Mouse (Mus musculus) forebrain, embryonic 16.5 days (tissue): Measurements from ENCODE around the gene Rasgef1b. TPM values are rescaled to one million over a fixed set of nuclear protein-coding genes. Genes with fewer than 3 reads are reported as not detected.

Experiments used
- ATAC-seq: fragments of 200-750 bp; cut with Nextera tagmentation; 2 replicates; pipeline ENCODE4 v1.8.0; 2017; ENCODE audit warnings: mild to moderate bottlenecking, moderate library complexity
- H3K27ac ChIP-seq: fragments of 300-500 bp; sonication (generic); 2 replicates; pipeline ENCODE4 v1.5.1; 2014; ENCODE audit warnings: low read length, control low read depth
- H3K27me3 ChIP-seq: fragments of 300-500 bp; sonication (generic); replicated peaks from 2 replicates; pipeline ENCODE4 v1.6.1; 2014; ENCODE audit warnings: low read length; ENCODE audit not compliant: control insufficient read depth, insufficient read depth
- H3K36me3 ChIP-seq: fragments of 300-500 bp; sonication (generic); 2 replicates; pipeline ENCODE4 v1.6.1; 2014; ENCODE audit not compliant: control insufficient read depth, insufficient read depth
- H3K4me1 ChIP-seq: fragments of 300-500 bp; sonication (generic); replicated peaks from 2 replicates; pipeline ENCODE4 v1.6.1; 2014; ENCODE audit warnings: low read length; ENCODE audit not compliant: control insufficient read depth, insufficient read depth
- H3K4me2 ChIP-seq: fragments of 300-500 bp; sonication (generic); 2 replicates; pipeline ENCODE4 v1.6.1; 2014; ENCODE audit warnings: mild to moderate bottlenecking, low read length, control low read depth
- H3K4me3 ChIP-seq: fragments of 300-500 bp; sonication (generic); replicated peaks from 2 replicates; pipeline ENCODE4 v1.5.1; 2014; ENCODE audit warnings: mild to moderate bottlenecking, low read length, control low read depth
- H3K9ac ChIP-seq: fragments of 300-500 bp; sonication (generic); replicated peaks from 2 replicates; pipeline ENCODE4 v1.6.1; 2014; ENCODE audit warnings: low read depth, low read length, control low read depth
- H3K9me3 ChIP-seq: fragments of 300-500 bp; sonication (generic); 2 replicates; pipeline ENCODE4 v1.6.1; 2016; ENCODE audit warnings: low read length; ENCODE audit not compliant: control insufficient read depth
- WGBS: fragments of 180-500 bp; shearing (Covaris S2); extraction: QIAGEN DNeasy Blood & Tissue Kit; methylation state at CpG from one replicate; pipeline ENCODE4 v1.1.7; 2014; 5-methylcytosine and 5-hydroxymethylcytosine counted together
- polyA plus RNA-seq: library from polyadenylated mRNA; unstranded; fragments of >200 nt; fragmentation: Nextera tagmentation; extraction: Ambion mirVana; gene quantifications from 2 replicates; pipeline ENCODE4 v1.2.1, GENCODE M21; 2015

Rasgef1b gene
- polyA plus RNA-seq, 1 experiment from 2014 or later, result 107 TPM

- Histone ChIP-seq H3K4me2 (no peak overlapping the region), H3K4me3 (no peak overlapping the region), H3K9ac (no peak overlapping the region), H3K27ac (peak overlapping the region; percentile 77), H3K9me3 (peaks cover 4% of the 10 kb centered on the region; the same call in 1 of the 2 replicates), H3K27me3 (no peaks in the 10 kb centered on the region), H3K36me3 (no peaks in the 10 kb centered on the region), H3K4me1 (peaks cover 25% of the 10 kb centered on the region)
- 42% methylated on average over 10 of the region's 10 CpGs for WGBS
- ATAC-seq, result peak; percentile 72
Observed at GRCm38 (mm10) chr5:99598470-99599110, 130.3 kb downstream of the Rasgef1b start.

DNA sequence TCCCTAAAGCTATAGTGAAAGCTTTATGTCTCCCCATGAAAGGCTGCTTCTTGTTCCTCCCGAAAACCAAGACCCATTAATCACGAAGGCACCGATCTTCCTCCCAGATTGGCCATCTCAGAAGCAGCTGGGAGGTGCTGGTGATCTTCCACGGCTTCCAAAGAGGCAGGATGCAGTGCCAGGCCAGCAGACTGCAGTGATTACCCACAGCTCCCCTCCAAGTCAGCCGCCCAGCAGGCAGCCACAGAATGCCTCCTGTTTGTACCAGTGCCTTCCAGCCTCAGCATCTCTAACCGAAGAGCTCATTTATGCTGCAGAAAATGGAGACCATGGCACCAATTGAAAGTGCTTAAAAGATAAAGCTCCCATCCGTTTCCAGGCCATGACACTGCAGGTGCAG lies 131.2 kb downstream of the Rasgef1b start:
- ATAC-seq, result peak; percentile 78
- Histone ChIP-seq H3K9ac (no peak overlapping the region), H3K27me3 (no peaks in the 10 kb centered on the region), H3K4me2 (no peak overlapping the region), H3K4me3 (no peak overlapping the region), H3K4me1 (peaks cover 25% of the 10 kb centered on the region), H3K36me3 (no peaks in the 10 kb centered on the region), H3K27ac (peak overlapping the region; percentile 77), H3K9me3 (peaks cover 4% of the 10 kb centered on the region; the same call in 1 of the 2 replicates)
- 27% methylated on average over 7 of the region's 7 CpGs for WGBS

- WGBS, result 37% methylated on average over 6 of the region's 6 CpGs
- ATAC-seq, result no peak
Observed at GRCm38 (mm10) chr5:99591348-99591747, 137.5 kb downstream of the Rasgef1b start.

GRCm38 (mm10) chr5:99590539-99590938 lies 138.3 kb downstream of the Rasgef1b start:
- no peak overlapping the region for H3K4me3 ChIP-seq
- no peak overlapping the region for H3K9ac ChIP-seq
- no peak for ATAC-seq
- H3K27me3 ChIP-seq, result no peaks in the 10 kb centered on the region
- H3K27ac ChIP-seq, result no peak overlapping the region
- no peaks in the 10 kb centered on the region for H3K36me3 ChIP-seq
- H3K4me2 ChIP-seq, result no peak overlapping the region
- WGBS, result 77% methylated on average over 4 of the region's 4 CpGs
- H3K4me1 ChIP-seq, result peaks cover 10% of the 10 kb centered on the region
- peaks cover 4% of the 10 kb centered on the region; the same call in 1 of the 2 replicates for H3K9me3 ChIP-seq

More at GRCm38 (mm10) chr5:99591348-99591747, 137.5 kb downstream of the Rasgef1b start:
- Histone ChIP-seq H3K4me3 (no peak overlapping the region), H3K9ac (no peak overlapping the region), H3K27ac (no peak overlapping the region), H3K9me3 (peaks cover 4% of the 10 kb centered on the region; the same call in 1 of the 2 replicates), H3K27me3 (no peaks in the 10 kb centered on the region), H3K36me3 (no peaks in the 10 kb centered on the region), H3K4me1 (peaks cover 4% of the 10 kb centered on the region), H3K4me2 (no peak overlapping the region)

DNA sequence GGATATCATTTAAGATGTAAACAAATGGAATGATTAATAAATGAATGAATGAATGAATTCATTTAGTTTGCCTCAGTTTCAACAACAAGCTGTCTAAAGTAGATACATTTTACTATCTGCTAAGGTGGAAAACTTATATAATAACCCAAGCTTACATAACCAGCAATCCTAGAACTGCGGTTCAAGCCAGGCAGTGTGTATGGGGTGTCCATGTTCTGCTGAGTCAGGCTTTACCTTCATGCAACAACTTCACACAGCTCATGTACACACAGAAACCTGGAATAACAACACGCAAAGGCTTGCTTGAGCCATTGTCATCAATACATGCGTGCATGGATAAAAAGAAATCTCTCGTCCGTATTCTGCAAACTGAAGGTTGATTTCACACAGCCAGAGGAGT lies 140.9 kb downstream of the Rasgef1b start:
- H3K4me1 ChIP-seq, result peaks cover 14% of the 10 kb centered on the region
- H3K36me3 ChIP-seq, result no peaks in the 10 kb centered on the region
- no peak overlapping the region for H3K4me2 ChIP-seq
- peak overlapping the region; percentile 41; the same call in 1 of the 2 replicates for H3K27ac ChIP-seq
- H3K4me3 ChIP-seq, result no peak overlapping the region
- 62% methylated on average over 5 of the region's 5 CpGs for WGBS
- no peaks in the 10 kb centered on the region for H3K27me3 ChIP-seq
- H3K9me3 ChIP-seq, result no peaks in the 10 kb centered on the region
- no peak for ATAC-seq
- H3K9ac ChIP-seq, result no peak overlapping the region

DNA sequence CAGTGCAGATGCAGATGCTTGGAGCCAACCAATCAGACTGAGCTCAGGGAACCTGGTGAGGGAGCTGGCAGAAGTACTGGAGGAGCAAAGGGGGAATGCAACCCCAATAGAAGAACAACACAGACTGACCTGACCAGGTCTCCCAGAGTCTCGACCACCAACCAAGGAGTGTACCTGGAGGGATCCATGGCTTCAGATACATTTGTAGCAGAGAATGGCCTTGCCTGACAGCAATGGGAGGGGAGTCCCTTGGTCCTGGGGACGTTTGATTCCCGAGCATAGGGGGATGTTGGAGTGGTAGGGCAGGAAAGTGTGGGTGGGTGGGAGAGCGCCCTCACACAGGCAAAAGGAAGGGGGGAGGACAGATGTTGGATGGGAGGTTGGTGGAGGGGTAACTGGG lies 141.3 kb downstream of the Rasgef1b start:
- Histone ChIP-seq H3K4me3 (no peak overlapping the region), H3K9me3 (no peaks in the 10 kb centered on the region), H3K27ac (no peak overlapping the region), H3K27me3 (no peaks in the 10 kb centered on the region), H3K4me2 (no peak overlapping the region), H3K9ac (no peak overlapping the region), H3K36me3 (no peaks in the 10 kb centered on the region), H3K4me1 (peaks cover 14% of the 10 kb centered on the region)
- WGBS, result 87% methylated on average over 4 of the region's 4 CpGs
- no peak for ATAC-seq

GRCm38 (mm10) chr5:99586287-99586686 lies 142.6 kb downstream of the Rasgef1b start:
- 82% methylated on average over 6 of the region's 6 CpGs for WGBS
- no peaks in the 10 kb centered on the region for H3K9me3 ChIP-seq
- no peak overlapping the region for H3K9ac ChIP-seq
- ATAC-seq, result no peak
- no peak overlapping the region for H3K4me2 ChIP-seq
- H3K4me1 ChIP-seq, result peaks cover 21% of the 10 kb centered on the region
- no peak overlapping the region for H3K4me3 ChIP-seq
- H3K36me3 ChIP-seq, result no peaks in the 10 kb centered on the region
- H3K27me3 ChIP-seq, result no peaks in the 10 kb centered on the region
- no peak overlapping the region for H3K27ac ChIP-seq

GRCm38 (mm10) chr5:99585166-99585898 lies 143.5 kb downstream of the Rasgef1b start:
- no peak overlapping the region for H3K9ac ChIP-seq
- H3K27me3 ChIP-seq, result no peaks in the 10 kb centered on the region
- H3K9me3 ChIP-seq, result no peaks in the 10 kb centered on the region
- H3K4me2 ChIP-seq, result no peak overlapping the region
- no peak overlapping the region for H3K4me3 ChIP-seq
- WGBS, result 49% methylated on average over 5 of the region's 5 CpGs
- no peaks in the 10 kb centered on the region for H3K36me3 ChIP-seq
- H3K4me1 ChIP-seq, result peaks cover 21% of the 10 kb centered on the region
- peak overlapping the region; percentile 41; the same call in 1 of the 2 replicates for H3K27ac ChIP-seq
- 0 out of 2 replicates have a peak, but pooled peaks have one; percentile 10 for ATAC-seq

GRCm38 (mm10) chr5:99584266-99584665 lies 144.6 kb downstream of the Rasgef1b start:
- Histone ChIP-seq H3K27ac (no peak overlapping the region), H3K4me1 (peaks cover 21% of the 10 kb centered on the region), H3K4me2 (no peak overlapping the region), H3K9me3 (no peaks in the 10 kb centered on the region), H3K27me3 (no peaks in the 10 kb centered on the region), H3K4me3 (no peak overlapping the region), H3K9ac (no peak overlapping the region), H3K36me3 (no peaks in the 10 kb centered on the region)
- no peak for ATAC-seq
- WGBS, result 89% methylated on average over 9 of the region's 9 CpGs
